Mouse (Mus musculus) cerebellum, postnatal 36 days (tissue): Measurements from ENCODE around the gene Elavl2.
"Not testable (repeated sequence)": the region's sequence is repeated elsewhere in the genome, so short reads cannot be mapped to it uniquely, and the experiment has no call there.

ENCODE experiments used
- DNase-seq, 2 experiments: peaks; one replicate each; pipeline ENCODE4 v3.0.0; 2021 to 2022; ENCODE audit warnings: mixed read lengths in 2 of 2

Elavl2 gene

GRCm38 (mm10) chr4:91310801-91311200, 89.8 kb downstream of the Elavl2 start:
- no peak for DNase-seq

GRCm38 (mm10) chr4:91297706-91298105, 102.9 kb downstream of the Elavl2 start:
- DNase-seq, result no peak

GRCm38 (mm10) chr4:91295317-91295716, 105.3 kb downstream of the Elavl2 start:
- no peak for DNase-seq

GRCm38 (mm10) chr4:91291526-91291925, 109.1 kb downstream of the Elavl2 start:
- no peak for DNase-seq

- no peak for DNase-seq
Observed at GRCm38 (mm10) chr4:91290373-91290772, 110.2 kb downstream of the Elavl2 start.

GRCm38 (mm10) chr4:91289151-91289550, 111.4 kb downstream of the Elavl2 start:
- no peak for DNase-seq

- DNase-seq, result no peak
Observed at GRCm38 (mm10) chr4:91268390-91268789, 132.2 kb downstream of the Elavl2 start.

- no peak for DNase-seq
Observed at GRCm38 (mm10) chr4:91263733-91264440, 136.7 kb downstream of the Elavl2 start.

GRCm38 (mm10) chr4:91262839-91263238, 137.7 kb downstream of the Elavl2 start:
- DNase-seq, result no peak

- DNase-seq, result peak in 1 of 2 experiments; percentile 32
Observed at GRCm38 (mm10) chr4:91260622-91261021, 140.0 kb downstream of the Elavl2 start.

GRCm38 (mm10) chr4:91248650-91249049, 151.9 kb downstream of the Elavl2 start:
- DNase-seq, result no peak

- not testable (repeated sequence) for DNase-seq
Observed at GRCm38 (mm10) chr4:91245136-91245535, 155.4 kb downstream of the Elavl2 start.

- no peak for DNase-seq
Observed at GRCm38 (mm10) chr4:91244554-91244953, 156.0 kb downstream of the Elavl2 start.

- no peak for DNase-seq
Observed at GRCm38 (mm10) chr4:91243896-91244295, 156.7 kb downstream of the Elavl2 start.

- DNase-seq, result peak; percentile 89 to 90
Observed at GRCm38 (mm10) chr4:91238739-91239485, 161.7 kb downstream of the Elavl2 start.

- no peak for DNase-seq
Observed at GRCm38 (mm10) chr4:91236976-91237375, 163.6 kb downstream of the Elavl2 start.

GRCm38 (mm10) chr4:91234941-91235340, 165.6 kb downstream of the Elavl2 start:
- peak; percentile 49 to 67 for DNase-seq

- DNase-seq, result no peak
Observed at GRCm38 (mm10) chr4:91233599-91233998, 167.0 kb downstream of the Elavl2 start.

GRCm38 (mm10) chr4:91230439-91230863, 170.1 kb downstream of the Elavl2 start:
- DNase-seq, result no peak

- no peak for DNase-seq
Observed at GRCm38 (mm10) chr4:91228341-91228740, 172.2 kb downstream of the Elavl2 start.

- DNase-seq, result no peak
Observed at GRCm38 (mm10) chr4:91223811-91224210, 176.8 kb downstream of the Elavl2 start.

- no peak for DNase-seq
Observed at GRCm38 (mm10) chr4:91219322-91219721, 181.3 kb downstream of the Elavl2 start.

GRCm38 (mm10) chr4:91213917-91214316, 186.7 kb downstream of the Elavl2 start:
- DNase-seq, result no peak
